Mouse (Mus musculus) small intestine, adult 2 months (tissue): Measurements from ENCODE around the gene Foxp1.

Experiments used
- CTCF ChIP-seq: fragments of 200-500 bp; IDR thresholded peaks from 2 replicates; pipeline ENCODE4 v1.5.1; 2012; ENCODE audit warnings: low read depth, mild to moderate bottlenecking, control low read depth, inconsistent platforms, low read length, moderate library complexity, mixed read lengths; ENCODE audit not compliant: insufficient replicate concordance, insufficient read length; ENCODE audit errors: extremely low read depth
- POLR2A ChIP-seq: fragments of 200-500 bp; IDR thresholded peaks from 2 replicates; pipeline ENCODE4 v1.6.1; 2012; ENCODE audit warnings: low read depth, mild to moderate bottlenecking, control low read depth, inconsistent platforms, low read length, moderate library complexity

GRCm38 (mm10) chr6:99295495-99295894, 227.0 kb downstream of the Foxp1 start:
- TF ChIP-seq POLR2A (no peak), CTCF (no peak)
